Mouse (Mus musculus): ENCODE data around the gene Mthfd1.

- TF ChIP-seq CTCF (IDR thresholded peaks at IDR 0.05 in 2 of 3, conservative IDR thresholded peaks at IDR 0.05 in 1 of 3; ENCODE audit: control insufficient read depth in 1 of 3, insufficient read depth in 1 of 3, low read depth in 2 of 3, low read length in 3 of 3, poor library complexity in 1 of 3, severe bottlenecking in 1 of 3): no peak
- TF ChIP-seq POLR2AphosphoS5 (IDR thresholded peaks at IDR 0.05; ENCODE audit: borderline replicate concordance, low read depth, low read length): no peak
- no peak; a peak in 1 of 4 replicates for TF ChIP-seq POLR2A (IDR thresholded peaks at IDR 0.05; ENCODE audit: control insufficient read depth in 1 of 2, insufficient read depth in 1 of 2, low read depth in 1 of 2, low read length in 2 of 2, poor library complexity in 1 of 2)
- no peak for TF ChIP-seq CHD1 (IDR thresholded peaks at IDR 0.05; ENCODE audit: low read depth, low read length)
- TF ChIP-seq GATA1 (IDR thresholded peaks at IDR 0.05; ENCODE audit: low read depth, low read length): no peak
- TF ChIP-seq CHD2 (IDR thresholded peaks at IDR 0.05; ENCODE audit: low read length): no peak
- TF ChIP-seq MEF2A (IDR thresholded peaks at IDR 0.05; ENCODE audit: extremely low read depth, insufficient replicate concordance, low read depth, low read length, poor library complexity, severe bottlenecking): no peak
- no peak for TF ChIP-seq MYC (IDR thresholded peaks at IDR 0.05; ENCODE audit: low read depth, low read length)
- no peak for TF ChIP-seq RCOR1 (IDR thresholded peaks at IDR 0.05; ENCODE audit: low read depth, low read length)
Observed at GRCm38 (mm10) chr12:76255499-76255875, 389 bp downstream of the Mthfd1 start.

Measured in MEL (cell line).